Mouse (Mus musculus) liver, adult 2 months (tissue): Measurements from ENCODE around the gene Tk1. TPM values are rescaled to one million over a fixed set of nuclear protein-coding genes. Genes with fewer than 3 reads are reported as not detected.
"Not testable (repeated sequence)": the region's sequence is repeated elsewhere in the genome, so short reads cannot be mapped to it uniquely, and the experiment has no call there.

Experiments
- DNase-seq: peaks from one replicate; pipeline ENCODE4 v3.0.0-alpha.2; 2011; ENCODE audit warnings: low read depth, low spot score; ENCODE audit errors: extremely low read depth
- H3K27ac ChIP-seq: fragments of 200-500 bp; replicated peaks from 2 replicates; pipeline ENCODE4 v1.5.1; 2012; ENCODE audit warnings: low read depth, mild to moderate bottlenecking, control low read depth, inconsistent platforms, low read length; ENCODE audit not compliant: insufficient read depth
- H3K27me3 ChIP-seq: fragments of 200-500 bp; 2 replicates; pipeline ENCODE4 v1.6.1; 2012; ENCODE audit warnings: mild to moderate bottlenecking, moderate library complexity, low read length, inconsistent platforms; ENCODE audit not compliant: control insufficient read depth, insufficient read depth
- H3K36me3 ChIP-seq: fragments of 200-500 bp; 2 replicates; pipeline ENCODE4 v1.6.1; 2012; ENCODE audit warnings: low read length, inconsistent platforms; ENCODE audit not compliant: control insufficient read depth, insufficient read depth
- H3K4me1 ChIP-seq: fragments of 200-500 bp; 2 replicates; pipeline ENCODE4 v1.6.1; 2011; ENCODE audit warnings: low read length; ENCODE audit not compliant: control insufficient read depth, insufficient read depth
- H3K4me3 ChIP-seq: fragments of 200-500 bp; 2 replicates; pipeline ENCODE4 v1.5.1; 2011; ENCODE audit warnings: low read depth, mild to moderate bottlenecking, control low read depth, low read length, moderate library complexity; ENCODE audit not compliant: insufficient read depth
- H3K79me2 ChIP-seq: fragments of 200-500 bp; 2 replicates; pipeline ENCODE4 v1.6.1; 2012; ENCODE audit warnings: inconsistent platforms, mild to moderate bottlenecking, low read length, moderate library complexity; ENCODE audit not compliant: control insufficient read depth, insufficient read depth
- H3K9ac ChIP-seq: fragments of 200-500 bp; 2 replicates; pipeline ENCODE4 v1.6.1; 2012; ENCODE audit warnings: low read depth, mild to moderate bottlenecking, control low read depth, inconsistent platforms, low read length
- CTCF ChIP-seq: fragments of 200-500 bp; IDR thresholded peaks from 2 replicates; pipeline ENCODE4 v1.5.1; 2011; ENCODE audit warnings: low read depth, low read length, control low read depth
- POLR2A ChIP-seq: fragments of 200-500 bp; IDR thresholded peaks from 2 replicates; pipeline ENCODE4 v1.6.1; 2011; ENCODE audit warnings: low read length, control low read depth; ENCODE audit not compliant: insufficient read depth; ENCODE audit errors: extremely low read depth
- WGBS: fragments of 180-500 bp; shearing (Covaris S2); methylation state at CpG from one replicate; pipeline ENCODE4 v1.1.7; 2018; 5-methylcytosine and 5-hydroxymethylcytosine counted together
- polyA plus RNA-seq: library from polyadenylated mRNA; depleted of rRNA; stranded (reverse); fragments of >200 nt; gene quantifications from 2 replicates; pipeline ENCODE4 v1.2.3, GENCODE M21; 2012
- total RNA-seq: library from RNA; depleted of rRNA; stranded (reverse); fragments of >200 nt; gene quantifications from 2 replicates; pipeline ENCODE4 v1.2.3, GENCODE M21; 2014

The Tk1 gene
- total and polyA plus RNA-seq, 2 experiments, result 45.6 to 56.9 TPM

DNA sequence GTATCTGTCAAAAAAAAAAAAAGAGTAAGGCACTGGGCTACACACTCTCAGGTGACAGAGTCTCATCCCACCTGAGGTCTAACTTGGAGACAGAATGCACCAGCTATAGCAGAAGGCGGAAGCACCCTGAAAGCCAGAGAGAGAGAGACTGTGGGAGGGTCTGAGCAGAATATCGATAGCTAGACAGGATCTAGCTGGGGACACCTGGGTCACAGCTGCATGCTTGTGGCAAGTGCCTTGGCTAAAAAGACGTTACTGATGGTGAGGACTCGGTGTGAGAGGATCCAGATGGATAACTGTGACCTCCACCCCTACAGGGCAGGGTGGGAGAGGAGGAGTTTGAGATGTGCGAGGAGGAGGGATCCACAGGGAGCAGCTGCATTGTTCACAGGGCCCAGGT is 28.9 kb downstream of the Tk1 start:
- no peaks in the 10 kb centered on the region for H3K27me3 ChIP-seq

GRCm38 (mm10) chr11:117794035-117794551 is 31.8 kb downstream of the Tk1 start:
- H3K4me1 ChIP-seq, result peaks cover 4% of the 10 kb centered on the region
- no peaks in the 10 kb centered on the region for H3K36me3 ChIP-seq
- no peaks in the 10 kb centered on the region for H3K27me3 ChIP-seq
- 91% methylated on average over 4 of the region's 4 CpGs for whole genome bisulfite sequencing
- H3K9ac ChIP-seq, result no peak overlapping the region
- no peak overlapping the region for H3K27ac ChIP-seq
- H3K4me3 ChIP-seq, result no peak overlapping the region
- DNase-seq, result no peak
- TF ChIP-seq CTCF (no peak), POLR2A (no peak)
- H3K79me2 ChIP-seq, result no peaks in the 10 kb centered on the region

More for the DNA sequence above, 28.9 kb downstream of the Tk1 start:
- Histone ChIP-seq H3K36me3 (no peaks in the 10 kb centered on the region), H3K4me1 (no peaks in the 10 kb centered on the region; the same call in 1 of the 2 replicates), H3K4me3 (no peak overlapping the region), H3K9ac (no peak overlapping the region), H3K79me2 (no peaks in the 10 kb centered on the region), H3K27ac (no peak overlapping the region)
- TF ChIP-seq POLR2A (no peak), CTCF (no peak)
- 73% methylated on average over 5 of the region's 5 CpGs for WGBS
- no peak for DNase-seq

DNA sequence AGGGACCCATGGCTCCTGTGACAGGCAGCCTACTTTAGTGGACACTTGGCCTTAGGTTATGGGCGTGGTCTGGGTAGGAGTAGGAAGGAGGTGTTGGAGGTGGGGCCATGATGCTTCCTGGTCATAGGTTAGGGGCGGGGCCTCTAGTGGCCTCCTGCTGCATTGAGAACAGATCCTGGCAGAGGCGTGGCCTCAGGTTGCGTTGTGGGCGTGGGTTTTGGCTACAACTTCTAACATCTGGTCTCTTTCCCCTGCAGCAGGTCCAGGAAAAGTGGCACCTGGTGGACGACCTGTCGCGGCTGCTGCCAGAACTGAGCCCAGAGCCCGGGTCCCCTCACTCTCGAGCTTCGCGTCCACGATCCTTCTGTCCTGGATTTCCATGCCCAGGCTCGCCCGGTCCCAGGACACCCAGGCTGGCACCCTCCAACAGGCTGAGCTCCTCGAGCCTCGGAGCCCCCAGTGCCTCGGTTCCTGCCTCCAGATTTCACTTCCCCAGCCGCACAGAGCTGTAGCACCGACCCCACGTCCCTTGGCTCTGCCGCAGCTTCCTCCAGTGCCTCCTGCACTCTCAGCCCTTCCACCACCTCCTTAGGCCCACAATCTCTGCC is 33.5 kb downstream of the Tk1 start:
- peak; percentile 90 for DNase-seq
- TF ChIP-seq CTCF (peak; percentile 29; the same call in 1 of the 2 replicates), POLR2A (no peak)
- peaks cover 4% of the 10 kb centered on the region for H3K4me1 ChIP-seq
- 16% methylated on average over 22 of the region's 22 CpGs for WGBS
- peak overlapping the region; percentile 28; the same call in 1 of the 2 replicates for H3K4me3 ChIP-seq
- no peaks in the 10 kb centered on the region for H3K36me3 ChIP-seq
- H3K27me3 ChIP-seq, result no peaks in the 10 kb centered on the region
- H3K9ac ChIP-seq, result 0 out of 2 replicates have a peak overlapping the region, but pooled peaks have one; percentile 14
- H3K27ac ChIP-seq, result no peak overlapping the region
- no peaks in the 10 kb centered on the region for H3K79me2 ChIP-seq

DNA sequence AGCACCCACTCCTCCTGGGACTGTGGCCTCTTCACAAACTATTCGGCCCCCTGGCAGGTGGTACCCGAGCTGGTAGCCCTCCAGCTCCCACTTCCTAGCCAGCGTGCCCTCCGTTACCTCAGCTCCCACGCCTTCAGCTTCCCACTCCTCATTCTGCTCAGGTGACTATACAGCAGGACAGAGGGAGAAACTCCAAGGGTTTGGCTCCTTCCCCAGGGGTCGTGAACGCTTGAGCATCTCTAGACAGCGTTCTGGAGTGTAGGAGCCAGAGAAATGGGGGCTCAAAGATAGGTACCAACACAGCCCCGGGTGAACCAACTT is 34.5 kb downstream of the Tk1 start:
- Histone ChIP-seq H3K4me1 (peaks cover 4% of the 10 kb centered on the region), H3K27ac (no peak overlapping the region), H3K36me3 (no peaks in the 10 kb centered on the region), H3K79me2 (no peaks in the 10 kb centered on the region), H3K4me3 (no peak overlapping the region), H3K9ac (no peak overlapping the region), H3K27me3 (no peaks in the 10 kb centered on the region)
- no peak for TF ChIP-seq POLR2A
- TF ChIP-seq CTCF, result no peak
- no peak for DNase-seq
- WGBS, result 93% methylated on average over 9 of the region's 9 CpGs

GRCm38 (mm10) chr11:117790703-117791440 is 35.0 kb downstream of the Tk1 start:
- DNase-seq, result peak; percentile 68
- TF ChIP-seq POLR2A (no peak), CTCF (peak; percentile 55)
- Histone ChIP-seq H3K4me3 (no peak overlapping the region), H3K9ac (no peak overlapping the region), H3K4me1 (peaks cover 4% of the 10 kb centered on the region), H3K27ac (no peak overlapping the region), H3K36me3 (no peaks in the 10 kb centered on the region), H3K79me2 (no peaks in the 10 kb centered on the region), H3K27me3 (no peaks in the 10 kb centered on the region)
- WGBS, result 38% methylated on average over 23 of the region's 23 CpGs

DNA sequence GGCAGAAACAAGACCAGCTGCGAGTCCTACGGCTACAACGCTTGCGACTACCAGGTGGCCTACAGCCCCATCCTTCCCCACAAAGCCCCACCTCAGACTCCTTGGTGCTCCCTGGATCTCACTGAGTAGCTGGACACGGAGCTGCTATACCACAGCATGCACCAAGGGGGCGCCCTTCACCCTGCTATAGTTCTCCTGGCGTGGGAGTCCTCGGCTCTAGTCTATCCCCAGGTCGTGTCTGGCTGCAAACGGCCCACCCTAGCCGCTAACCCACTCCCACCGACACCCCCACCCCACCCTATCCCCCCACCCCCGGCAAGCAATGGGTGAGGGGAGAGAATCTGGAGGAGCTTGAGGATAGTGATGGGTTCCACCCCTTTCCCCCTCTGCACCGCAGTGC is 35.6 kb downstream of the Tk1 start:
- DNase-seq, result peak; percentile 41
- H3K4me1 ChIP-seq, result peaks cover 4% of the 10 kb centered on the region
- H3K9ac ChIP-seq, result no peak overlapping the region
- no peak overlapping the region for H3K27ac ChIP-seq
- H3K79me2 ChIP-seq, result no peaks in the 10 kb centered on the region
- no peaks in the 10 kb centered on the region for H3K27me3 ChIP-seq
- 8% methylated on average over 14 of the region's 14 CpGs for WGBS
- no peak overlapping the region for H3K4me3 ChIP-seq
- TF ChIP-seq CTCF, result peak; percentile 94
- TF ChIP-seq POLR2A, result no peak
- H3K36me3 ChIP-seq, result no peaks in the 10 kb centered on the region

DNA sequence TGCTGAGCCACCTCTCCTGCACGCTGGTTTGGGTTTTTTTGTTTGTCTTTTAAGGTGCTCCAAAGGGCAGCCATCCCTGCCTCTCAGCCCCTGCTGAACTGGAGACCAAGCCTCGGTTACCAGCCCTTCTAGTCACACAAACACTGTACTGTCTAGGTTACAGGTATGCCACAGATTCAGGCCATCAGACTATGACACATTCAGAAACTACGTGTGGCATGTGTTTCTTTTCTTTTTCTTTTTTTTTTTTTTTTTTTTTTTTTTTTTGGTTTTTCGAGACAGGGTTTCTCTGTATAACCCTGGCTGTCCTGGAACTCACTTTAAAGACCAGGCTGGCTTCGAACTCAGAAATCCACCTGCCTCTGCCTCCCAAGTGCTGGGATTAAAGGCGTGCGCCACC is 37.4 kb downstream of the Tk1 start:
- not testable (repeated sequence) for DNase-seq, H3K27me3 ChIP-seq, H3K4me3 ChIP-seq, H3K36me3 ChIP-seq, H3K9ac ChIP-seq, H3K4me1 ChIP-seq, H3K79me2 ChIP-seq, H3K27ac ChIP-seq
- WGBS, result 84% methylated on average over 7 of the region's 7 CpGs
